Mouse (Mus musculus) adrenal gland, adult (tissue): ENCODE measurements around the gene Gm826.
A peak's percentile ranks its signal among the peaks of the same experiment; 100 is the strongest.

Experiments
- DNase-seq, 2 experiments: peaks; one replicate each; pipeline ENCODE4 v3.0.0; 2022 to 2023; ENCODE audit warnings: low spot score in 1 of 2; ENCODE audit not compliant: inconsistent age in 2 of 2

Gene Gm826

GRCm38 (mm10) chr2:160298586-160298985, 35.4 kb downstream of the Gm826 start:
- DNase-seq, result no peak

GRCm38 (mm10) chr2:160288538-160289151, 45.3 kb downstream of the Gm826 start:
- DNase-seq, result no peak

- peak; percentile 8 to 25 for DNase-seq
These were observed 57.9 kb downstream of the Gm826 start for GRCm38 (mm10) chr2:160275959-160276657.

GRCm38 (mm10) chr2:160267828-160268453, 66.0 kb downstream of the Gm826 start:
- DNase-seq, result peak in 1 of 2 experiments; percentile 47

GRCm38 (mm10) chr2:160263861-160264260, 70.1 kb downstream of the Gm826 start:
- DNase-seq, result no peak

- DNase-seq, result no peak
These were observed 72.4 kb downstream of the Gm826 start for GRCm38 (mm10) chr2:160261538-160261937.
